In the genomic region with DNA sequence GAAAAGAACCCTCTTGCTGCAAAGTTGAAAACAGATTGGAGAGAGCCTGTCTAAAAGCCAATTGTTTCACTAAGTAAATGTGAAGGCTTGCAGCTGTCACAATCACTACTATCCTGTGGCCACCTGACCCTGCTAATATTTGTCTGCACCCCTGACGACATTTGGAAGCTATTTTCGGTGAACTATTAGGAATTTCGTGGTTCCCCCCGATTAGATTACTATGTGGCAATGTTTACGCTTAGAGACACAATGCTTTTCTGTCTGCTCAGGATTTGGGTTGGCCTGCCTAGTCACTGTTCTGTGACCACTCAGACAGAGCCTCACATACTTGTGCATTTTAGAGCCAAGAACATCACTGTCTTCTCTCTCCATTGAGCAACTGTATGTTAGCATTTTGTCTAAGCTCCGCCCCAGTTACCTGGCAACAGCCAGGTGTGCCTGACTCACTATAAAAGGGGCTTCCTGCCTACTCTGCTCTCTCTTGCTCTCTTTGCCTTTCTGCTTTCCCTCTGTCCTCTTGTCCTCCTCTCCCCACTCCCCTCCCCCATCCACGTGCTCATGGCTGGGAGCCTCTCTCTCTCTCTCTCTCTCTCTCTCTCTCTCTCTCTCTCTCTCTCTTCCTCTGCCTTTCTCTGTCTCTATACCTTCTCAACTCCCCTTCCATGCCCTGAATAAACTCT, we compare ENCODE assay signal across 8 mouse cellular contexts. TPM values are rescaled to one million over a fixed set of nuclear protein-coding genes. Genes with fewer than 3 reads are reported as not detected.
A peak's percentile ranks its signal among the peaks of the same experiment; 100 is the strongest.
DNase-seq lines count a peak whose midpoint lies in the region; ATAC-seq lines count a peak whose summit lies in the region.
"Had no signal": no experiment of that assay in that cellular context is flagged by ENCODE, and none has a peak within 500 bp of the region (broad histone marks: within the 10 kb centered on the region; RNA-seq: fewer than 3 reads in every experiment).

No protein-coding gene starts in this region.

- H3K9me3 ChIP-seq in hindbrain, embryonic 10.5 days, result no peaks in the 10 kb centered on the region
- no peaks in the 10 kb centered on the region for H3K9me3 ChIP-seq in midbrain, embryonic 11.5 days (ENCODE audit: control insufficient read depth, low read length)
- H3K9me3 ChIP-seq: liver, embryonic 15.5 days had no signal

- peak; percentile 16 for DNase-seq in NIH3T3 (ENCODE audit: low read depth)
- DNase-seq in embryo, embryonic 11 days, result peak; percentile 40
- DNase-seq in hindbrain, embryonic 10.5 days (ENCODE audit: low spot score), result peak; percentile 13
- DNase-seq in midbrain, embryonic 11.5 days (ENCODE audit: low spot score, missing footprints), result no peak
- DNase-seq in layer of hippocampus, postnatal 14 days (ENCODE audit: low spot score in 2 of 2), result no peak
- DNase-seq in thymus, postnatal 4 days, result no peak

- H3K36me3 ChIP-seq in hindbrain, embryonic 10.5 days, result no peaks in the 10 kb centered on the region
- no peaks in the 10 kb centered on the region for H3K36me3 ChIP-seq in midbrain, embryonic 11.5 days (ENCODE audit: control insufficient read depth, insufficient read depth, low read length)
- H3K36me3 ChIP-seq: liver, embryonic 15.5 days had no signal

- no peaks in the 10 kb centered on the region for H3K27me3 ChIP-seq in hindbrain, embryonic 10.5 days (ENCODE audit: insufficient read depth, poor library complexity, severe bottlenecking)
- H3K27me3 ChIP-seq in midbrain, embryonic 11.5 days (ENCODE audit: control insufficient read depth, insufficient read depth, low read length), result no peaks in the 10 kb centered on the region
- H3K27me3 ChIP-seq: liver, embryonic 15.5 days had no signal

- H3K4me2 ChIP-seq in midbrain, embryonic 11.5 days, result peak overlapping the region; percentile 33
- H3K4me2 ChIP-seq: liver, embryonic 15.5 days had no signal

- peaks cover 16% of the 10 kb centered on the region for H3K4me1 ChIP-seq in hindbrain, embryonic 10.5 days (replicated peaks)
- peaks cover 9% of the 10 kb centered on the region for H3K4me1 ChIP-seq in midbrain, embryonic 11.5 days (ENCODE audit: control insufficient read depth, insufficient read depth, low read length)
- H3K4me1 ChIP-seq: liver, embryonic 15.5 days had no signal

- no peak overlapping the region for H3K27ac ChIP-seq in hindbrain, embryonic 10.5 days
- H3K27ac ChIP-seq in midbrain, embryonic 11.5 days (ENCODE audit: low read depth, low read length), result no peak overlapping the region
- H3K27ac ChIP-seq: liver, embryonic 15.5 days had no signal

- WGBS in hindbrain, embryonic 10.5 days, result 10% methylated on average over 7 of the region's 7 CpGs
- 7% methylated on average over 7 of the region's 7 CpGs for WGBS in midbrain, embryonic 11.5 days

- peak; percentile 66 for ATAC-seq in midbrain, embryonic 11.5 days (ENCODE audit: low FRiP score)
- no peak for ATAC-seq in CD4-positive, CD25-positive, alpha-beta regulatory T cell, adult 4 months

- peak overlapping the region; percentile 29; the same call in 1 of the 2 replicates for H3K4me3 ChIP-seq in hindbrain, embryonic 10.5 days
- no peak overlapping the region for H3K4me3 ChIP-seq in midbrain, embryonic 11.5 days (ENCODE audit: low read depth, low read length)
- H3K4me3 ChIP-seq: liver, embryonic 15.5 days had no signal

- H3K9ac ChIP-seq in midbrain, embryonic 11.5 days (ENCODE audit: low read length), result no peak overlapping the region
- H3K9ac ChIP-seq: liver, embryonic 15.5 days had no signal

RNA-seq across cellular contexts. Expression of a gene that starts 59.6 kb away (rescaled TPM):
- polyA plus RNA-seq in hindbrain, embryonic 10.5 days (2016; fragmentation: Nextera tagmentation; extraction: Ambion mirVana), result 40.5 and 50.5 TPM in 2 replicates
- 72.5 and 80.5 TPM in 2 replicates for polyA plus RNA-seq in midbrain, embryonic 11.5 days (2014; fragmentation: Nextera tagmentation; extraction: Ambion mirVana)
- 10 to 100 TPM in 1 of 2 experiments, 1 to 10 TPM in 1; 8.7 to 12.2 TPM for total RNA-seq in layer of hippocampus, postnatal 14 days (2021)
- under 1 TPM in 1 of 2 experiments, not detected in 1; 0.13 TPM for polyA plus RNA-seq in CD4-positive, CD25-positive, alpha-beta regulatory T cell, adult 4 months (2017; shearing (Covaris generic))

Comparison
In these comparisons a context has a peak if more than half of its experiments do, and no peak if none do; other contexts are left out.
1. DNase-seq: peak in NIH3T3 (single experiment), embryo, embryonic 11 days (single experiment) and hindbrain, embryonic 10.5 days (single experiment); none in midbrain, embryonic 11.5 days (single experiment), layer of hippocampus, postnatal 14 days (0 of 2) and thymus, postnatal 4 days (single experiment).
2. RNA of a gene that starts 59.6 kb away (polyA plus RNA-seq): 72.5 to 80.5 TPM in midbrain, embryonic 11.5 days and 40.5 to 50.5 TPM in hindbrain, embryonic 10.5 days; 0.13 TPM in CD4-positive, CD25-positive, alpha-beta regulatory T cell, adult 4 months; every median in the first group is over 10 times any median in the second.